Mouse (Mus musculus) adrenal gland, adult 8-10 months (tissue): ENCODE data around the gene Exoc4. TPM values are rescaled to one million over a fixed set of nuclear protein-coding genes. Genes with fewer than 3 reads are reported as not detected.

Experiments used
- DNase-seq: peaks from one replicate; pipeline ENCODE4 v3.0.0; 2022
- total RNA-seq, 4 experiments: library from RNA; stranded (reverse); gene quantifications; 2 replicates each; pipeline ENCODE4 v1.2.4; 2022

The Exoc4 gene
- total RNA-seq, 4 experiments from 2014 or later: 53.2 to 76.5 (median 58.9) TPM

- DNase-seq: no peak
Observed at GRCm38 (mm10) chr6:33871286-33871685, 622.4 kb downstream of the Exoc4 start.

GRCm38 (mm10) chr6:33872192-33872591 lies 623.3 kb downstream of the Exoc4 start:
- DNase-seq: no peak

GRCm38 (mm10) chr6:33873000-33873399 lies 624.1 kb downstream of the Exoc4 start:
- DNase-seq: no peak

GRCm38 (mm10) chr6:33874291-33875014 lies 625.6 kb downstream of the Exoc4 start:
- no peak for DNase-seq

- peak; percentile 61 for DNase-seq
Observed at GRCm38 (mm10) chr6:33884141-33884683, 635.3 kb downstream of the Exoc4 start.

GRCm38 (mm10) chr6:33886941-33887340 lies 638.1 kb downstream of the Exoc4 start:
- DNase-seq: no peak

- no peak for DNase-seq
Observed at GRCm38 (mm10) chr6:33890926-33891325, 642.0 kb downstream of the Exoc4 start.

GRCm38 (mm10) chr6:33892142-33892541 lies 643.3 kb downstream of the Exoc4 start:
- no peak for DNase-seq

- no peak for DNase-seq
Observed at GRCm38 (mm10) chr6:33899973-33900372, 651.1 kb downstream of the Exoc4 start.

GRCm38 (mm10) chr6:33900615-33901014 lies 651.7 kb downstream of the Exoc4 start:
- no peak for DNase-seq

- no peak for DNase-seq
Observed at GRCm38 (mm10) chr6:33905099-33905498, 656.2 kb downstream of the Exoc4 start.

- no peak for DNase-seq
Observed at GRCm38 (mm10) chr6:33910671-33911070, 661.8 kb downstream of the Exoc4 start.

GRCm38 (mm10) chr6:33913072-33913471 lies 664.2 kb downstream of the Exoc4 start:
- no peak for DNase-seq

GRCm38 (mm10) chr6:33913486-33913885 lies 664.6 kb downstream of the Exoc4 start:
- no peak for DNase-seq

- no peak for DNase-seq
Observed at GRCm38 (mm10) chr6:33913964-33914363, 665.1 kb downstream of the Exoc4 start.

GRCm38 (mm10) chr6:33923571-33923970 lies 674.7 kb downstream of the Exoc4 start:
- DNase-seq: peak; percentile 7

- no peak for DNase-seq
Observed at GRCm38 (mm10) chr6:33924888-33925287, 676.0 kb downstream of the Exoc4 start.

GRCm38 (mm10) chr6:33929342-33930086 lies 680.6 kb downstream of the Exoc4 start:
- DNase-seq: peak; percentile 47

GRCm38 (mm10) chr6:33930087-33930945 lies 681.4 kb downstream of the Exoc4 start:
- DNase-seq: no peak

- no peak for DNase-seq
Observed at GRCm38 (mm10) chr6:33937906-33938305, 689.0 kb downstream of the Exoc4 start.

GRCm38 (mm10) chr6:33939169-33939568 lies 690.3 kb downstream of the Exoc4 start:
- DNase-seq: no peak

- DNase-seq: no peak
Observed at GRCm38 (mm10) chr6:33946911-33947489, 698.1 kb downstream of the Exoc4 start.
